8 mouse cellular contexts compared by ENCODE assay signal in genomic region chrX:140665242-140665810, GRCm38 (mm10). TPM values are rescaled to one million over a fixed set of nuclear protein-coding genes. Genes with fewer than 3 reads are reported as not detected.
DNase-seq lines count a peak whose midpoint lies in the region; ATAC-seq and TF ChIP-seq lines count a peak whose summit lies in the region.

No protein-coding gene starts in this region.

- peak overlapping the region; percentile 76 for H3K27ac ChIP-seq in forebrain, embryonic 10.5 days
- H3K27ac ChIP-seq in heart, embryonic 13.5 days (replicated peaks): peak overlapping the region; percentile 88
- H3K27ac ChIP-seq in kidney, embryonic 16.5 days (ENCODE audit: low read length): peak overlapping the region; percentile 76
- H3K27ac ChIP-seq in liver, embryonic 15.5 days (replicated peaks): no peak overlapping the region

- H3K4me2 ChIP-seq in heart, embryonic 13.5 days: peak overlapping the region; percentile 65
- peak overlapping the region; percentile 59 for H3K4me2 ChIP-seq in kidney, embryonic 16.5 days (replicated peaks; ENCODE audit: low read depth, low read length)
- peak overlapping the region; percentile 58 for H3K4me2 ChIP-seq in liver, embryonic 15.5 days

- H3K36me3 ChIP-seq in E14TG2a.4 (ENCODE audit: insufficient read depth, low read length): no peaks in the 10 kb centered on the region
- H3K36me3 ChIP-seq in forebrain, embryonic 10.5 days (replicated peaks): no peaks in the 10 kb centered on the region
- no peaks in the 10 kb centered on the region for H3K36me3 ChIP-seq in heart, embryonic 13.5 days
- H3K36me3 ChIP-seq in kidney, embryonic 16.5 days (ENCODE audit: insufficient read depth, low read length): no peaks in the 10 kb centered on the region
- no peaks in the 10 kb centered on the region for H3K36me3 ChIP-seq in liver, embryonic 15.5 days (replicated peaks)

- no peak for ATAC-seq in heart, embryonic 13.5 days (ENCODE audit: extremely low read depth, insufficient number of reproducible peaks, low FRiP score, low TSS enrichment)
- ATAC-seq in kidney, embryonic 16.5 days (ENCODE audit: low FRiP score, low TSS enrichment): peak; percentile 85
- no peak for ATAC-seq in liver, embryonic 15.5 days (ENCODE audit: insufficient read depth)

- peak overlapping the region; percentile 72 for H3K4me3 ChIP-seq in E14TG2a.4 (replicated peaks; ENCODE audit: low read length)
- H3K4me3 ChIP-seq in forebrain, embryonic 10.5 days: peak overlapping the region; percentile 62
- H3K4me3 ChIP-seq in heart, embryonic 13.5 days: peak overlapping the region; percentile 71
- H3K4me3 ChIP-seq in kidney, embryonic 16.5 days (ENCODE audit: low read length): peak overlapping the region; percentile 62
- H3K4me3 ChIP-seq in liver, embryonic 15.5 days (replicated peaks): peak overlapping the region; percentile 46

- peaks cover 38% of the 10 kb centered on the region for H3K27me3 ChIP-seq in E14TG2a.4 (ENCODE audit: insufficient read depth, low read length)
- peaks cover 99% of the 10 kb centered on the region for H3K27me3 ChIP-seq in forebrain, embryonic 10.5 days (ENCODE audit: poor library complexity, severe bottlenecking)
- peaks cover 23% of the 10 kb centered on the region for H3K27me3 ChIP-seq in heart, embryonic 13.5 days (replicated peaks)
- peaks cover 32% of the 10 kb centered on the region; the same call in 1 of the 2 replicates for H3K27me3 ChIP-seq in kidney, embryonic 16.5 days (ENCODE audit: insufficient read depth, low read length)
- H3K27me3 ChIP-seq in liver, embryonic 15.5 days: peaks cover 47% of the 10 kb centered on the region

- H3K9ac ChIP-seq in heart, embryonic 13.5 days: peak overlapping the region; percentile 90
- peak overlapping the region; percentile 78 for H3K9ac ChIP-seq in kidney, embryonic 16.5 days (replicated peaks; ENCODE audit: low read length)
- no peak overlapping the region for H3K9ac ChIP-seq in liver, embryonic 15.5 days

- no peaks in the 10 kb centered on the region for H3K9me3 ChIP-seq in E14TG2a.4 (ENCODE audit: low read length)
- no peaks in the 10 kb centered on the region for H3K9me3 ChIP-seq in forebrain, embryonic 10.5 days
- H3K9me3 ChIP-seq in heart, embryonic 13.5 days: no peaks in the 10 kb centered on the region
- H3K9me3 ChIP-seq in kidney, embryonic 16.5 days (ENCODE audit: low read length): no peaks in the 10 kb centered on the region
- no peaks in the 10 kb centered on the region for H3K9me3 ChIP-seq in liver, embryonic 15.5 days (replicated peaks)

- peak; percentile 57 for DNase-seq in adrenal gland, postnatal 25 days
- DNase-seq in forebrain, embryonic 10.5 days (ENCODE audit: extremely low spot score, low spot score): peak; percentile 29
- DNase-seq in ovary, postnatal 14 days (ENCODE audit: low spot score): peak; percentile 11
- DNase-seq in natural killer cell, adult 2 months (ENCODE audit: low spot score in 2 of 2): no peak

- no peak for TF ChIP-seq CTCF in E14TG2a.4 (conservative IDR thresholded peaks at IDR 0.05; ENCODE audit: low read length)

- 29% methylated on average over 43 of the region's 47 CpGs for WGBS in forebrain, embryonic 10.5 days
- 9% methylated on average over 43 of the region's 47 CpGs for WGBS in heart, embryonic 13.5 days
- WGBS in kidney, embryonic 16.5 days: 18% methylated on average over 32 of the region's 47 CpGs
- WGBS in liver, embryonic 15.5 days (ENCODE audit: insufficient replicate concordance): 24% methylated on average over 42 of the region's 47 CpGs

- H3K4me1 ChIP-seq in E14TG2a.4 (replicated peaks; ENCODE audit: low read depth, low read length): no peaks in the 10 kb centered on the region
- no peaks in the 10 kb centered on the region for H3K4me1 ChIP-seq in forebrain, embryonic 10.5 days
- H3K4me1 ChIP-seq in heart, embryonic 13.5 days: peaks cover 8% of the 10 kb centered on the region
- H3K4me1 ChIP-seq in kidney, embryonic 16.5 days (ENCODE audit: insufficient read depth, low read length): no peaks in the 10 kb centered on the region
- no peaks in the 10 kb centered on the region for H3K4me1 ChIP-seq in liver, embryonic 15.5 days (replicated peaks)

RNA-seq across cellular contexts. Expression of gene Mid2, which starts 0.9 kb away (rescaled TPM):
- 34.5 and 38.4 TPM in 2 replicates for total RNA-seq in adrenal gland, postnatal 25 days (2021)
- 1.1 TPM in 2 replicates for polyA plus RNA-seq in forebrain, embryonic 10.5 days (2016; fragmentation: Nextera tagmentation; extraction: Ambion mirVana)
- 8.5 and 9.7 TPM in 2 replicates for polyA plus RNA-seq in heart, embryonic 13.5 days (2015; fragmentation: Nextera tagmentation; extraction: Ambion mirVana)
- polyA plus RNA-seq in kidney, embryonic 16.5 days (2015; fragmentation: Nextera tagmentation; extraction: Ambion mirVana): 4.4 and 5.8 TPM in 2 replicates
- polyA plus RNA-seq in liver, embryonic 15.5 days (2015; fragmentation: Nextera tagmentation; extraction: Ambion mirVana): 0.36 and 0.51 TPM in 2 replicates

Comparison
In these comparisons a context has a peak if more than half of its experiments do, and no peak if none do; other contexts are left out.
1. DNase-seq: peak in adrenal gland, postnatal 25 days (single experiment), forebrain, embryonic 10.5 days (single experiment) and ovary, postnatal 14 days (single experiment); none in natural killer cell, adult 2 months (0 of 2).
2. Peak in every context shown above with its lines, with median percentiles within 50 percentile points of each other: H3K4me3 ChIP-seq and H3K4me2 ChIP-seq.